Mouse (Mus musculus) CH12.LX (cell line): ENCODE measurements around the gene Tmc3. TPM values are rescaled to one million over a fixed set of nuclear protein-coding genes. Genes with fewer than 3 reads are reported as not detected.

Experiments
- DNase-seq: peaks from one replicate; pipeline ENCODE4 v3.0.0-alpha.2; 2013; ENCODE audit errors: extremely low read depth
- H3K27ac ChIP-seq: 2 replicates; pipeline ENCODE4 v1.5.1; 2012; ENCODE audit warnings: low read depth, mild to moderate bottlenecking, control low read depth, moderate library complexity; ENCODE audit not compliant: insufficient read depth
- H3K27me3 ChIP-seq: replicated peaks from 2 replicates; pipeline ENCODE3; 2012; ENCODE audit warnings: inconsistent platforms
- H3K36me3 ChIP-seq, 2 experiments: replicated peaks in 1 of 2; 2 replicates each; pipeline versions ENCODE3 to v1.6.1; 2012; ENCODE audit warnings: inconsistent platforms in 1 of 2, low read length in 1 of 2, mild to moderate bottlenecking in 1 of 2, mixed read lengths in 1 of 2, moderate library complexity in 1 of 2; ENCODE audit not compliant: control insufficient read depth in 1 of 2, insufficient read depth in 1 of 2
- H3K4me1 ChIP-seq, 2 experiments: 2 replicates each; pipeline ENCODE4 v1.6.1; 2012; ENCODE audit warnings: inconsistent platforms in 1 of 2, moderate library complexity in 1 of 2; ENCODE audit not compliant: insufficient read depth in 2 of 2, control insufficient read depth in 1 of 2
- H3K4me2 ChIP-seq: 2 replicates; pipeline ENCODE4 v1.6.1; 2012; ENCODE audit warnings: low read depth, mild to moderate bottlenecking, control low read depth; ENCODE audit not compliant: poor library complexity, insufficient read depth, severe bottlenecking
- H3K4me3 ChIP-seq, 3 experiments: fragments of 150-350 bp in 1 of 3; sonication (generic) in 1 of 3; replicated peaks in 1 of 3; 2 replicates each; pipeline versions ENCODE3 to v1.5.1; 2011 to 2012; ENCODE audit warnings: low read depth in 2 of 3, low read length in 2 of 3, mild to moderate bottlenecking in 2 of 3, moderate library complexity in 2 of 3, control low read depth in 1 of 3, improper control_type of control experiment in 1 of 3, inconsistent platforms in 1 of 3, mixed read lengths in 1 of 3; ENCODE audit not compliant: poor library complexity in 1 of 3
- H3K79me2 ChIP-seq: replicated peaks from 2 replicates; pipeline ENCODE4 v1.6.1; 2012; ENCODE audit warnings: mild to moderate bottlenecking, moderate library complexity; ENCODE audit not compliant: control insufficient read depth, poor library complexity, insufficient read depth, severe bottlenecking; ENCODE audit errors: extremely low read depth
- H3K9ac ChIP-seq: 2 replicates; pipeline ENCODE4 v1.6.1; 2012; ENCODE audit warnings: low read depth, mild to moderate bottlenecking, control low read depth, moderate library complexity; ENCODE audit not compliant: insufficient read depth
- H3K9me3 ChIP-seq: replicated peaks from 2 replicates; pipeline ENCODE3; 2012; ENCODE audit warnings: low read length, inconsistent platforms, mixed read lengths
- BHLHE40 ChIP-seq: IDR thresholded peaks from 2 replicates; pipeline ENCODE4 v1.6.1; 2011; ENCODE audit warnings: mild to moderate bottlenecking, low read depth, low read length, improper control_type of control experiment
- E2F4 ChIP-seq: IDR thresholded peaks from 2 replicates; pipeline ENCODE4 v1.6.1; 2011; ENCODE audit warnings: low read depth, low read length, improper control_type of control experiment; ENCODE audit not compliant: insufficient replicate concordance
- EP300 ChIP-seq: IDR thresholded peaks from 2 replicates; pipeline ENCODE4 v1.6.1; 2011; ENCODE audit warnings: low read length, improper control_type of control experiment
- ETS1 ChIP-seq: conservative IDR thresholded peaks from 2 replicates; pipeline ENCODE4 v1.6.1; 2012; ENCODE audit warnings: low read depth, mild to moderate bottlenecking, inconsistent platforms, low read length, improper control_type of control experiment, moderate library complexity
- HCFC1 ChIP-seq: IDR thresholded peaks from 2 replicates; pipeline ENCODE4 v1.6.1; 2012; ENCODE audit warnings: low read depth, mild to moderate bottlenecking, inconsistent platforms, low read length, improper control_type of control experiment
- IRF4 ChIP-seq: IDR thresholded peaks from 2 replicates; pipeline ENCODE4 v1.6.1; 2014; ENCODE audit warnings: low read depth, mild to moderate bottlenecking, inconsistent platforms, low read length, improper control_type of control experiment
- JUN ChIP-seq: IDR thresholded peaks from 2 replicates; pipeline ENCODE4 v1.6.1; 2011; ENCODE audit warnings: low read depth, mild to moderate bottlenecking, low read length, improper control_type of control experiment, moderate library complexity; ENCODE audit not compliant: insufficient read depth
- JUND ChIP-seq: conservative IDR thresholded peaks from 2 replicates; pipeline ENCODE4 v1.6.1; 2011; ENCODE audit warnings: low read depth, low read length, improper control_type of control experiment
- KAT2A ChIP-seq: IDR thresholded peaks from 2 replicates; pipeline ENCODE4 v1.6.1; 2012; ENCODE audit warnings: low read length, improper control_type of control experiment, inconsistent platforms; ENCODE audit not compliant: insufficient replicate concordance
- MAFK ChIP-seq: IDR thresholded peaks from 2 replicates; pipeline ENCODE4 v1.6.1; 2011; ENCODE audit warnings: low read length, improper control_type of control experiment; ENCODE audit not compliant: insufficient replicate concordance
- MEF2A ChIP-seq: IDR thresholded peaks from 2 replicates; pipeline ENCODE4 v1.6.1; 2014; ENCODE audit warnings: low read depth, mild to moderate bottlenecking, inconsistent platforms, low read length, improper control_type of control experiment, borderline replicate concordance
- POLR2A ChIP-seq: IDR thresholded peaks from 2 replicates; pipeline ENCODE4 v1.6.1; 2011; ENCODE audit warnings: low read depth, mild to moderate bottlenecking, improper control_type of control experiment, low read length
- RAD21 ChIP-seq: IDR thresholded peaks from 2 replicates; pipeline ENCODE4 v1.6.1; 2011; ENCODE audit warnings: low read depth, mild to moderate bottlenecking, low read length, improper control_type of control experiment, moderate library complexity
- RCOR1 ChIP-seq: conservative IDR thresholded peaks from 2 replicates; pipeline ENCODE4 v1.6.1; 2012; ENCODE audit warnings: low read depth, mild to moderate bottlenecking, inconsistent platforms, low read length, improper control_type of control experiment
- SMC3 ChIP-seq: IDR thresholded peaks from 2 replicates; pipeline ENCODE4 v1.6.1; 2011; ENCODE audit warnings: low read depth, low read length, improper control_type of control experiment
- UBTF ChIP-seq: IDR thresholded peaks from 2 replicates; pipeline ENCODE4 v1.6.1; 2012; ENCODE audit warnings: low read depth, mild to moderate bottlenecking, inconsistent platforms, low read length, improper control_type of control experiment, moderate library complexity
- USF1 ChIP-seq: IDR thresholded peaks from 2 replicates; pipeline ENCODE4 v1.6.1; 2014; ENCODE audit warnings: low read depth, mild to moderate bottlenecking, inconsistent platforms, low read length, improper control_type of control experiment
- USF2 ChIP-seq: conservative IDR thresholded peaks from 2 replicates; pipeline ENCODE4 v1.6.1; 2011; ENCODE audit warnings: low read depth, low read length, improper control_type of control experiment
- ZC3H11A ChIP-seq: IDR thresholded peaks from 2 replicates; pipeline ENCODE4 v1.6.1; 2012; ENCODE audit warnings: low read depth, mild to moderate bottlenecking, inconsistent platforms, low read length, improper control_type of control experiment
- ZMIZ1 ChIP-seq: IDR thresholded peaks from 2 replicates; pipeline ENCODE4 v1.6.1; 2012; ENCODE audit warnings: low read depth, mild to moderate bottlenecking, inconsistent platforms, low read length, improper control_type of control experiment
- ZNF384 ChIP-seq: IDR thresholded peaks from 2 replicates; pipeline ENCODE4 v1.6.1; 2012; ENCODE audit warnings: low read depth, low read length, improper control_type of control experiment, inconsistent platforms
- dilution Hi-C: fragments of 300-500 bp; cut with MboI; formaldehyde crosslinking; loops from 2 replicates; pipeline ENCODE4 v1.14.3; 2020; ENCODE audit warnings: low sequenced_read_pairs; ENCODE audit not compliant: extremely low pct_unique_long_range_greater_than_20kb, extremely low pct_ligation_motif_present
- in situ Hi-C: fragments of 300-500 bp; cut with MboI; formaldehyde crosslinking; loops from 3 replicates; pipeline ENCODE4 v1.14.3; 2019; ENCODE audit warnings: low sequenced_read_pairs, low pct_ligation_motif_present, low pct_unique_long_range_greater_than_20kb, mixed read lengths
- polyA plus RNA-seq: library from polyadenylated mRNA; unstranded; fragments of >175 nt; gene quantifications from 2 replicates; pipeline ENCODE4 v1.2.1, GENCODE M21; 2012; ENCODE audit warnings: low read depth; ENCODE audit not compliant: insufficient read length
- total RNA-seq, 2 experiments: library from RNA; depleted of rRNA; stranded (reverse); fragments of 300-350 nt in 1 of 2; fragments of >200 nt in 1 of 2; gene quantifications; 2 replicates each; pipeline ENCODE4 v1.2.3; 2012 to 2014

The Tmc3 gene
- total and polyA plus RNA-seq, 3 experiments: 1.2 to 3.0 (median 2.2) TPM

DNA sequence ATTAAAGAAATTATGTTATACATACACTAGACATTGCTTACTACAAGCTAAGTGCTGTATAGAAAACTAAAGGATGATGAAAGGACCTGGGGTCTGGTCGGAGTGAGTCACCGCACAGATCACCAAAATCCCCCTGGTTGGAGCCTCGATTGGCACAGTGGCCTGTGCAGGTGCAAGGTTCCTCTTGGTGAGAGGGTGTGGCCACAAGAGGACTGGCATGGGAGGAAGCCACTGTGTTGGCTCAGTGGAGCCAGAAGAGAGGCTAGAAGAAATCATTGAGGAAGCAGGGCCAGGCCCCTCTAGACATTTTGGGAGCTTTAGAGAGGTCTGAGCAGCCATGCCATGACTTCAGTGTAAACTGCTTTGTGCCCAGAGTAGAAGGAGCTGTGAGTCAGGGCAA lies 54.4 kb downstream of the Tmc3 start (continued):
- TF ChIP-seq MEF2A (no peak), KAT2A (no peak), E2F4 (no peak), ZNF384 (no peak), UBTF (no peak), ETS1 (0 out of 2 replicates have a peak, but pooled peaks have one; percentile 32), JUN (0 out of 2 replicates have a peak, but pooled peaks have one; percentile 12), MAFK (no peak)

DNA sequence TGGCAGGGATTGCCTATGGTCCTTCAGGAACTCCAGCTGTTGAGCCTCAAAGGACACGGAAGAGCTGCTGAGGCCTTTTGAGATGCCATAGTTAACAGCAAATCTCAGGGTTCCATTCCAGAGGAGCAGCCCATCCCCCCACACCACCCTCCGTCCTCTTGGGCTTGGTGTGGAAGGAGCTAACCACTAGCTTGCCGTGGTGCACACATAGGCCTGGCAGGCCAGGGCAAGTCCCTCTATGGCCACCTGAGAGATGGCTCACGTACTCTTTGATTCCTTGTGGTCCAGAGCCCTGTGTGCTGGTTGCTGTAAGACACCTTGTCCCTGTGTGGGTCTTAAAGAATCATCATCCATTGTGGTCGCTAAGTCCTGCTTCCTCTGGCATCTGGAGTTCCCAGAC lies 55.9 kb downstream of the Tmc3 start:
- no peak overlapping the region for H3K4me3 ChIP-seq
- peaks cover 83 to 95% of the 10 kb centered on the region in 2 experiments for H3K36me3 ChIP-seq
- TF ChIP-seq USF1 (no peak), ZMIZ1 (no peak), USF2 (no peak), HCFC1 (no peak), UBTF (no peak), ZC3H11A (no peak), JUND (no peak), MEF2A (no peak), SMC3 (no peak), RCOR1 (no peak), ZNF384 (no peak), BHLHE40 (no peak), IRF4 (no peak), POLR2A (no peak), EP300 (no peak), KAT2A (no peak), MAFK (no peak), RAD21 (no peak)
- TF ChIP-seq, all 38 proteins: peak for 0
- no peak overlapping the region for H3K4me2 ChIP-seq
- no peaks in the 10 kb centered on the region for H3K9me3 ChIP-seq
- H3K27ac ChIP-seq: peak overlapping the region; percentile 33; the same call in 1 of the 2 replicates
- peaks cover 4% of the 10 kb centered on the region; the same call in 1 of the 2 replicates for H3K79me2 ChIP-seq
- peaks cover 45 to 89% of the 10 kb centered on the region in 2 experiments for H3K4me1 ChIP-seq
- DNase-seq: no peak
- dilution Hi-C loops: no loop called here
- in situ Hi-C loops: no loop called here
- H3K27me3 ChIP-seq: no peaks in the 10 kb centered on the region
- H3K9ac ChIP-seq: no peak overlapping the region
